Mouse (Mus musculus): Measurements from ENCODE around the gene Cfap299.
"Not testable (repeated sequence)": the region's sequence is repeated elsewhere in the genome, so short reads cannot be mapped to it uniquely, and the experiment has no call there.

The Cfap299 gene

GRCm38 (mm10) chr5:98550285-98550684 lies 221.2 kb downstream of the Cfap299 start:
- no peak for DNase-seq

- DNase-seq: no peak
Observed at GRCm38 (mm10) chr5:98550873-98551272, 221.8 kb downstream of the Cfap299 start.

GRCm38 (mm10) chr5:98552395-98552794 lies 223.3 kb downstream of the Cfap299 start, which contains the start of gene Gm11111:
TSS of gene Gm11111 (plus strand) at chr5:98552695.
- no peak for DNase-seq

GRCm38 (mm10) chr5:98552811-98553601 lies 223.9 kb downstream of the Cfap299 start:
- DNase-seq: no peak

GRCm38 (mm10) chr5:98561301-98561700 lies 232.2 kb downstream of the Cfap299 start:
- DNase-seq: no peak

- DNase-seq: no peak
Observed at GRCm38 (mm10) chr5:98562806-98563205, 233.7 kb downstream of the Cfap299 start.

- no peak for DNase-seq
Observed at GRCm38 (mm10) chr5:98563801-98564200, 234.7 kb downstream of the Cfap299 start.

- no peak for DNase-seq
Observed at GRCm38 (mm10) chr5:98566461-98567193, 237.5 kb downstream of the Cfap299 start.

GRCm38 (mm10) chr5:98568481-98568880 lies 239.4 kb downstream of the Cfap299 start:
- no peak for DNase-seq

GRCm38 (mm10) chr5:98569029-98569513 lies 240.0 kb downstream of the Cfap299 start:
- peak; percentile 37 for DNase-seq

- DNase-seq: no peak
Observed at GRCm38 (mm10) chr5:98572392-98572791, 243.3 kb downstream of the Cfap299 start.

GRCm38 (mm10) chr5:98574711-98575470 lies 245.8 kb downstream of the Cfap299 start:
- DNase-seq: no peak

GRCm38 (mm10) chr5:98575471-98575834 lies 246.3 kb downstream of the Cfap299 start:
- no peak for DNase-seq

- DNase-seq: not testable (repeated sequence)
Observed at GRCm38 (mm10) chr5:98576538-98576937, 247.4 kb downstream of the Cfap299 start.

- DNase-seq: no peak
Observed at GRCm38 (mm10) chr5:98578398-98578797, 249.3 kb downstream of the Cfap299 start.

- DNase-seq: no peak
Observed at GRCm38 (mm10) chr5:98580811-98581210, 251.7 kb downstream of the Cfap299 start.

GRCm38 (mm10) chr5:98582051-98582450 lies 252.9 kb downstream of the Cfap299 start:
- no peak for DNase-seq

GRCm38 (mm10) chr5:98585915-98586314 lies 256.8 kb downstream of the Cfap299 start:
- no peak for DNase-seq

GRCm38 (mm10) chr5:98613511-98613910 lies 284.4 kb downstream of the Cfap299 start:
- no peak for DNase-seq

GRCm38 (mm10) chr5:98616902-98617301 lies 287.8 kb downstream of the Cfap299 start:
- no peak for DNase-seq

- DNase-seq: no peak
Observed at GRCm38 (mm10) chr5:98617416-98617815, 288.3 kb downstream of the Cfap299 start.

GRCm38 (mm10) chr5:98650345-98650744 lies 321.2 kb downstream of the Cfap299 start:
- DNase-seq: no peak

- no peak for DNase-seq
Observed at GRCm38 (mm10) chr5:98651049-98651448, 321.9 kb downstream of the Cfap299 start.
